Mouse (Mus musculus) urinary bladder, postnatal 4 days (tissue): ENCODE results near the gene Brf1.
A peak's percentile ranks its signal among the peaks of the same experiment; 100 is the strongest.

Experiments
- DNase-seq, 2 experiments: peaks; one replicate each; pipeline ENCODE4 v3.0.0; 2021 to 2022; ENCODE audit warnings: low spot score in 2 of 2

Gene Brf1

GRCm38 (mm10) chr12:113017429-113017984 is 17.0 kb upstream of the Brf1 start:
- DNase-seq: no peak

- no peak for DNase-seq
These were observed 16.5 kb upstream of the Brf1 start for GRCm38 (mm10) chr12:113016976-113017375.

- no peak for DNase-seq
These were observed 15.5 kb upstream of the Brf1 start for GRCm38 (mm10) chr12:113015956-113016355.

- DNase-seq: peak in 1 of 2 experiments; percentile 44
These were observed 14.4 kb upstream of the Brf1 start for GRCm38 (mm10) chr12:113014561-113015556.

GRCm38 (mm10) chr12:113013604-113014558 is 13.4 kb upstream of the Brf1 start, which contains the start of gene Pacs2:
Pacs2 (plus strand) TSS chr12:113014508.
- DNase-seq: peak; percentile 94 to 95

- DNase-seq: no peak
These were observed 12.6 kb upstream of the Brf1 start for GRCm38 (mm10) chr12:113013021-113013491.

- no peak for DNase-seq
These were observed 11.9 kb upstream of the Brf1 start for GRCm38 (mm10) chr12:113012443-113012842.

- DNase-seq: no peak
These were observed 11.3 kb upstream of the Brf1 start for GRCm38 (mm10) chr12:113011702-113012360.

- peak in 1 of 2 experiments; percentile 44 for DNase-seq
These were observed 4.5 kb upstream of the Brf1 start for GRCm38 (mm10) chr12:113004993-113005392.

GRCm38 (mm10) chr12:113004011-113004410 is 3.5 kb upstream of the Brf1 start:
- no peak for DNase-seq

GRCm38 (mm10) chr12:113002667-113003066 is 2.2 kb upstream of the Brf1 start:
- no peak for DNase-seq

- DNase-seq: no peak
These were observed 600 bp upstream of the Brf1 start for GRCm38 (mm10) chr12:113001133-113001474.

GRCm38 (mm10) chr12:112999569-113000293 is 773 bp downstream of the Brf1 start:
- peak in 1 of 2 experiments; percentile 65 for DNase-seq

- DNase-seq: no peak
These were observed 6.4 kb downstream of the Brf1 start for GRCm38 (mm10) chr12:112994153-112994552.

GRCm38 (mm10) chr12:112991444-112991843 is 9.1 kb downstream of the Brf1 start:
- no peak for DNase-seq

- DNase-seq: no peak
These were observed 9.6 kb downstream of the Brf1 start for GRCm38 (mm10) chr12:112990706-112991405.

GRCm38 (mm10) chr12:112987877-112988276 is 12.6 kb downstream of the Brf1 start:
- DNase-seq: no peak

- no peak for DNase-seq
These were observed 15.2 kb downstream of the Brf1 start for GRCm38 (mm10) chr12:112985346-112985745.

GRCm38 (mm10) chr12:112982031-112982430 is 18.5 kb downstream of the Brf1 start:
- no peak for DNase-seq

GRCm38 (mm10) chr12:112977156-112977555 is 23.3 kb downstream of the Brf1 start:
- no peak for DNase-seq
